ENCODE assay signal across 1 mouse cellular context in genomic region chr17:35997713-35998510, GRCm38 (mm10).
TF ChIP-seq lines count a peak whose summit lies in the region.

No protein-coding gene starts in this region.

TF ChIP-seq in CH12.LX, 34 proteins besides CTCF, POLR2A, EP300 and RAD21 (continued from another document):
- peak; percentile 91; the same call in 1 of the 2 replicates for TF ChIP-seq POLR2AphosphoS2 (IDR thresholded peaks at IDR 0.05; ENCODE audit: low read depth, low read length)
- peak; percentile 94 for TF ChIP-seq NELFE (IDR thresholded peaks at IDR 0.05; ENCODE audit: low read depth, low read length)
- 0 out of 2 replicates have a peak, but pooled peaks have one; percentile 13 for TF ChIP-seq E2F4 (IDR thresholded peaks at IDR 0.05; ENCODE audit: insufficient replicate concordance, low read depth, low read length)
- peak; percentile 66 for TF ChIP-seq IRF4 (IDR thresholded peaks at IDR 0.05; ENCODE audit: low read depth, low read length)
- TF ChIP-seq ZMIZ1 (IDR thresholded peaks at IDR 0.05; ENCODE audit: low read depth, low read length), result peak; percentile 90; the same call in 1 of the 2 replicates
- TF ChIP-seq HCFC1 (IDR thresholded peaks at IDR 0.05; ENCODE audit: low read depth, low read length), result no peak
- TF ChIP-seq TCF12 (IDR thresholded peaks at IDR 0.05; ENCODE audit: low read depth, low read length), result peak; percentile 52
- TF ChIP-seq MAX (IDR thresholded peaks at IDR 0.05; ENCODE audit: low read length), result no peak
- peak; percentile 84 for TF ChIP-seq ZNF384 (IDR thresholded peaks at IDR 0.05; ENCODE audit: low read depth, low read length)
- 0 out of 2 replicates have a peak, but pooled peaks have one; percentile 9 for TF ChIP-seq MEF2A (IDR thresholded peaks at IDR 0.05; ENCODE audit: borderline replicate concordance, low read depth, low read length)
- peak; percentile 97 for TF ChIP-seq TBP (conservative IDR thresholded peaks at IDR 0.05; ENCODE audit: low read depth, low read length)
- TF ChIP-seq SIN3A (IDR thresholded peaks at IDR 0.05; ENCODE audit: low read length), result peak; percentile 74
- no peak for TF ChIP-seq MAFK (IDR thresholded peaks at IDR 0.05; ENCODE audit: insufficient replicate concordance, low read length)
